Mouse (Mus musculus) testis, adult 2 months (tissue): ENCODE results near the gene Tjp1.

Experiments used
- CTCF ChIP-seq: fragments of 200-500 bp; IDR thresholded peaks from 2 replicates; pipeline ENCODE4 v1.5.1; 2012; ENCODE audit warnings: low read depth, mild to moderate bottlenecking, inconsistent platforms, low read length, moderate library complexity; ENCODE audit not compliant: control insufficient read depth, insufficient read depth, insufficient replicate concordance
- POLR2A ChIP-seq: fragments of 200-500 bp; IDR thresholded peaks from 2 replicates; pipeline ENCODE4 v1.6.1; 2012; ENCODE audit warnings: low read depth, mild to moderate bottlenecking, inconsistent platforms, low read length, moderate library complexity; ENCODE audit not compliant: control insufficient read depth

GRCm38 (mm10) chr7:65319047-65319725 lies 208.4 kb downstream of the Tjp1 start:
- TF ChIP-seq CTCF (no peak), POLR2A (no peak)
